Mouse (Mus musculus): ENCODE measurements at regions not wholly inside any gene's neighbourhood (a gene's known extent, or its start where the extent isn't known, plus 50 kb on each side); places are given as distances from the start of the nearest gene placed in this dataset.
A peak's percentile ranks its signal among the peaks of the same experiment; 100 is the strongest.

- DNase-seq (ENCODE audit: low spot score) = no peak
These were observed 2982.4 kb upstream of the Lrrc6 start for GRCm38 (mm10) chr15:69483096-69483495.

DNA sequence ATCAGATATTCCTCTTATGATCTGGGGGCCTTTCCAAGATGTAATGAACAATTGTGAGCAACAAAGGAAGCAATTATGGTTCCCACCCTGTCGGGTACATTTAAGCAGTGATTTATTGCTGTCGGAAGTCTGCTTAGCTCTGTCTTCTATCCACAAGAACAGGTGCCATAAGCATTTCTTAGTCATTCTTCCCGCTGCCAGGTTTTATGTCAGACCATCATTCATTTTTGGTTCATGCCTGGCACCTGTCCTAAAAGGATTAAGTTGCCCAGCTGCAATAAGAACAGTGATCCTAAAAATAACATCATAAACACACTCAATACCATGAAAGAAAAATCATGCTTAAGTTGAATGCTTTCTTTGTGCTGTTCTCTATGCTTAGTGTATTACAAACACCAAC, 2980.4 kb upstream of the Lrrc6 start:
- Histone ChIP-seq H3K4me2 (replicated peaks; ENCODE audit: low read depth) (no peak overlapping the region), H3K27ac (replicated peaks) (no peak overlapping the region), H3K9me3 (ENCODE audit: control insufficient read depth, low read length) (no peaks in the 10 kb centered on the region), H3K9ac (ENCODE audit: low read length) (no peak overlapping the region), H3K27me3 (ENCODE audit: control insufficient read depth, insufficient read depth, low read length) (no peaks in the 10 kb centered on the region), H3K36me3 (ENCODE audit: control insufficient read depth, insufficient read depth, low read length) (no peaks in the 10 kb centered on the region), H3K4me1 (replicated peaks; ENCODE audit: control insufficient read depth, insufficient read depth) (no peaks in the 10 kb centered on the region), H3K4me3 (ENCODE audit: low read depth, low read length) (no peak overlapping the region)
- DNase-seq (ENCODE audit: low spot score) (no peak), ATAC-seq (ENCODE audit: low FRiP score, low TSS enrichment) (no peak)
- TF ChIP-seq EP300 (optimal IDR thresholded peaks at IDR 0.05) (peak; percentile 57), CTCF (IDR thresholded peaks at IDR 0.05; ENCODE audit: low read depth) (no peak)
- 35% methylated on average over 3 of the region's 3 CpGs for WGBS

More at GRCm38 (mm10) chr15:69483096-69483495, 2982.4 kb upstream of the Lrrc6 start:
- WGBS = 63% methylated on average over 2 of the region's 2 CpGs
- TF ChIP-seq EP300 (optimal IDR thresholded peaks at IDR 0.05) (no peak), CTCF (IDR thresholded peaks at IDR 0.05; ENCODE audit: low read depth) (no peak)
- Histone ChIP-seq H3K4me3 (ENCODE audit: low read depth, low read length) (no peak overlapping the region), H3K4me1 (replicated peaks; ENCODE audit: control insufficient read depth, insufficient read depth) (no peaks in the 10 kb centered on the region), H3K36me3 (ENCODE audit: control insufficient read depth, insufficient read depth, low read length) (no peaks in the 10 kb centered on the region), H3K27me3 (ENCODE audit: control insufficient read depth, insufficient read depth, low read length) (no peaks in the 10 kb centered on the region), H3K9me3 (ENCODE audit: control insufficient read depth, low read length) (no peaks in the 10 kb centered on the region), H3K4me2 (replicated peaks; ENCODE audit: low read depth) (no peak overlapping the region), H3K9ac (ENCODE audit: low read length) (no peak overlapping the region), H3K27ac (replicated peaks) (no peak overlapping the region)
- ATAC-seq (ENCODE audit: low FRiP score, low TSS enrichment) = no peak

DNA sequence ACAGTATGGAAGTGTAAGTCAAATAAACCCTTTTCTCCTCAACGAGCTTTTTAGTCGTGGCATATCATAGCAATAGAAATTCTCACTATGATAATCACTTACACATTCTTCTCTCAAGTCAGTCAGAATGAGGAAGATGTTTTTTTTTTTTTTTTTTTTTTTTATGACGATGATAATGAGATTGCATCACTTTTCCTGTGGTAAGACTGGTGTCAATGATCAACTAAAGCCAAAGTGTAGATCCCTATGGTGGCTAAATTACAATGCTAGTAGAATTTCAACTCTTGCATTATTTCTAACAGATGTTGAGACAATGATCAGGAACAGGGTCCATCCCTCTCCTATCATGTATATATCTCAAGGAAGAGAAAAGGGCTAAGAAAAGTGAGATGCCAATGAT, 2976.3 kb upstream of the Lrrc6 start:
- H3K9ac ChIP-seq (ENCODE audit: low read length) = no peak overlapping the region
- no peaks in the 10 kb centered on the region for H3K4me1 ChIP-seq (replicated peaks; ENCODE audit: control insufficient read depth, insufficient read depth)
- no peaks in the 10 kb centered on the region for H3K36me3 ChIP-seq (ENCODE audit: control insufficient read depth, insufficient read depth, low read length)
- DNase-seq (ENCODE audit: low spot score) (no peak), ATAC-seq (ENCODE audit: low FRiP score, low TSS enrichment) (no peak)
- H3K27ac ChIP-seq (replicated peaks) = no peak overlapping the region
- no peak overlapping the region for H3K4me3 ChIP-seq (ENCODE audit: low read depth, low read length)
- no peak for TF ChIP-seq CTCF (IDR thresholded peaks at IDR 0.05; ENCODE audit: low read depth)
- TF ChIP-seq EP300 (optimal IDR thresholded peaks at IDR 0.05) = no peak
- H3K27me3 ChIP-seq (ENCODE audit: control insufficient read depth, insufficient read depth, low read length) = no peaks in the 10 kb centered on the region
- H3K9me3 ChIP-seq (ENCODE audit: control insufficient read depth, low read length) = no peaks in the 10 kb centered on the region
- 75% methylated on average over 3 of the region's 3 CpGs for WGBS
- H3K4me2 ChIP-seq (replicated peaks; ENCODE audit: low read depth) = no peak overlapping the region

DNA sequence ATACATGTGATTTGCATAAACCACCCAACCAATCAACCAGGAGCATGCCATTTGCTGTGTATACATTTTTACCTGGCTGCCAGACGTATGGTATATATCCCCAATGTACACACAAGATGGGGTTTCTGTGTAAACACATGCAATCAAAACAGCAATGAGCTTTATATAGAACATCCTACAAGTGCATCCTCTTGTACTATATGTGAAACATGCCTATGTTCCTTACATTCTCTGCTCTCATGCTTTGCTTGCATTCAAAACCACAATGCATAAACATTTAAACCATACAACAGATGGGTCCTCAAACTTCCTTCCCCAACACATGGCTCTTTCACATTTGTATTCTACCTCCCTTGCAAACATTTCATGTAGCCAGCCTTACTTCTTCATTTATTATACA, 2968.9 kb upstream of the Lrrc6 start:
- no peak overlapping the region for H3K9ac ChIP-seq (ENCODE audit: low read length)
- TF ChIP-seq EP300 (optimal IDR thresholded peaks at IDR 0.05) (no peak), CTCF (IDR thresholded peaks at IDR 0.05; ENCODE audit: low read depth) (no peak)
- H3K36me3 ChIP-seq (ENCODE audit: control insufficient read depth, insufficient read depth, low read length) = no peaks in the 10 kb centered on the region
- DNase-seq (ENCODE audit: low spot score) = no peak
- WGBS = 56% methylated on average over 1 of the region's 1 CpGs
- no peaks in the 10 kb centered on the region for H3K27me3 ChIP-seq (ENCODE audit: control insufficient read depth, insufficient read depth, low read length)
- H3K4me2 ChIP-seq (replicated peaks; ENCODE audit: low read depth) = no peak overlapping the region
- no peak overlapping the region for H3K4me3 ChIP-seq (ENCODE audit: low read depth, low read length)
- no peaks in the 10 kb centered on the region for H3K4me1 ChIP-seq (replicated peaks; ENCODE audit: control insufficient read depth, insufficient read depth)
- H3K9me3 ChIP-seq (ENCODE audit: control insufficient read depth, low read length) = no peaks in the 10 kb centered on the region
- no peak overlapping the region for H3K27ac ChIP-seq (replicated peaks)
- no peak for ATAC-seq (ENCODE audit: low FRiP score, low TSS enrichment)

GRCm38 (mm10) chr15:69460581-69461194, 2960.0 kb upstream of the Lrrc6 start:
- no peaks in the 10 kb centered on the region for H3K4me1 ChIP-seq (replicated peaks; ENCODE audit: control insufficient read depth, insufficient read depth)
- TF ChIP-seq CTCF (IDR thresholded peaks at IDR 0.05; ENCODE audit: low read depth) (no peak), EP300 (optimal IDR thresholded peaks at IDR 0.05) (no peak)
- no peak overlapping the region; the same call in 1 of the 2 replicates for H3K27ac ChIP-seq (replicated peaks)
- no peaks in the 10 kb centered on the region for H3K9me3 ChIP-seq (ENCODE audit: control insufficient read depth, low read length)
- 38% methylated on average over 2 of the region's 2 CpGs for whole genome bisulfite sequencing
- no peak overlapping the region for H3K4me3 ChIP-seq (ENCODE audit: low read depth, low read length)
- H3K9ac ChIP-seq (ENCODE audit: low read length) = no peak overlapping the region
- H3K27me3 ChIP-seq (ENCODE audit: control insufficient read depth, insufficient read depth, low read length) = no peaks in the 10 kb centered on the region
- ATAC-seq (ENCODE audit: low FRiP score, low TSS enrichment) = peak; percentile 21; the same call in 1 of the 2 replicates
- no peaks in the 10 kb centered on the region for H3K36me3 ChIP-seq (ENCODE audit: control insufficient read depth, insufficient read depth, low read length)
- DNase-seq (ENCODE audit: low spot score) = no peak
- H3K4me2 ChIP-seq (replicated peaks; ENCODE audit: low read depth) = no peak overlapping the region

DNA sequence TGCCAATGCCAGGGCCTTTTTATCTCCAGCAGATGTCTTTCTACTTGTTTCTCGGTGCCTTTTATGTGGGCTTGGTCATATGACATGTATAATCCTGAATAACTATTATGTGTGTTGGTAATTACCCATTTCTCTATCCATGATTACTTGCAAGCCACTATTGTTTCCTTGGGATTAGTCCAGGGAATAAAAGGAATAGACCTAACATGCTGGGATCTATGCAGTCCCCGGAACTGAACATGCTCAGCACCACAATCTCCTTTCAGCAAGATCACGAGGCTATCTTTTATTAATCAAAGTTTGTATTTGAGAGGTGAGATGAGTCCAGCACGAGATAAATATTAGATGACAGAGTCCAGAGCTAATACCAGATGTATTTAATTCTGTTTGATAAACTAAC, 2956.8 kb upstream of the Lrrc6 start:
- Histone ChIP-seq H3K4me1 (replicated peaks; ENCODE audit: control insufficient read depth, insufficient read depth) (no peaks in the 10 kb centered on the region), H3K4me2 (replicated peaks; ENCODE audit: low read depth) (no peak overlapping the region), H3K27ac (replicated peaks) (no peak overlapping the region), H3K4me3 (ENCODE audit: low read depth, low read length) (no peak overlapping the region), H3K9me3 (ENCODE audit: control insufficient read depth, low read length) (no peaks in the 10 kb centered on the region), H3K27me3 (ENCODE audit: control insufficient read depth, insufficient read depth, low read length) (no peaks in the 10 kb centered on the region), H3K36me3 (ENCODE audit: control insufficient read depth, insufficient read depth, low read length) (no peaks in the 10 kb centered on the region), H3K9ac (ENCODE audit: low read length) (no peak overlapping the region)
- ATAC-seq (ENCODE audit: low FRiP score, low TSS enrichment) (no peak), DNase-seq (ENCODE audit: low spot score) (no peak)
- 51% methylated on average over 4 of the region's 4 CpGs for WGBS
- no peak for TF ChIP-seq CTCF (IDR thresholded peaks at IDR 0.05; ENCODE audit: low read depth)
- TF ChIP-seq EP300 (optimal IDR thresholded peaks at IDR 0.05) = no peak

All from stomach, postnatal 0 days (tissue).